Mouse (Mus musculus) CH12.LX (cell line): ENCODE data around the gene Cfl2. TPM values are rescaled to one million over a fixed set of nuclear protein-coding genes. Genes with fewer than 3 reads are reported as not detected.

Experiments
- DNase-seq: peaks from one replicate; pipeline ENCODE4 v3.0.0-alpha.2; 2013; ENCODE audit errors: extremely low read depth
- H3K27ac ChIP-seq: 2 replicates; pipeline ENCODE4 v1.5.1; 2012; ENCODE audit warnings: low read depth, mild to moderate bottlenecking, control low read depth, moderate library complexity; ENCODE audit not compliant: insufficient read depth
- H3K27me3 ChIP-seq: replicated peaks from 2 replicates; pipeline ENCODE3; 2012; ENCODE audit warnings: inconsistent platforms
- H3K36me3 ChIP-seq, 2 experiments: replicated peaks in 1 of 2; 2 replicates each; pipeline versions ENCODE3 to v1.6.1; 2012; ENCODE audit warnings: inconsistent platforms in 1 of 2, low read length in 1 of 2, mild to moderate bottlenecking in 1 of 2, mixed read lengths in 1 of 2, moderate library complexity in 1 of 2; ENCODE audit not compliant: control insufficient read depth in 1 of 2, insufficient read depth in 1 of 2
- H3K4me1 ChIP-seq, 2 experiments: 2 replicates each; pipeline ENCODE4 v1.6.1; 2012; ENCODE audit warnings: inconsistent platforms in 1 of 2, moderate library complexity in 1 of 2; ENCODE audit not compliant: insufficient read depth in 2 of 2, control insufficient read depth in 1 of 2
- H3K4me2 ChIP-seq: 2 replicates; pipeline ENCODE4 v1.6.1; 2012; ENCODE audit warnings: low read depth, mild to moderate bottlenecking, control low read depth; ENCODE audit not compliant: poor library complexity, insufficient read depth, severe bottlenecking
- H3K4me3 ChIP-seq, 3 experiments: fragments of 150-350 bp in 1 of 3; sonication (generic) in 1 of 3; replicated peaks in 1 of 3; 2 replicates each; pipeline versions ENCODE3 to v1.5.1; 2011 to 2012; ENCODE audit warnings: low read depth in 2 of 3, low read length in 2 of 3, mild to moderate bottlenecking in 2 of 3, moderate library complexity in 2 of 3, control low read depth in 1 of 3, improper control_type of control experiment in 1 of 3, inconsistent platforms in 1 of 3, mixed read lengths in 1 of 3; ENCODE audit not compliant: poor library complexity in 1 of 3
- H3K79me2 ChIP-seq: replicated peaks from 2 replicates; pipeline ENCODE4 v1.6.1; 2012; ENCODE audit warnings: mild to moderate bottlenecking, moderate library complexity; ENCODE audit not compliant: control insufficient read depth, poor library complexity, insufficient read depth, severe bottlenecking; ENCODE audit errors: extremely low read depth
- H3K9ac ChIP-seq: 2 replicates; pipeline ENCODE4 v1.6.1; 2012; ENCODE audit warnings: low read depth, mild to moderate bottlenecking, control low read depth, moderate library complexity; ENCODE audit not compliant: insufficient read depth
- H3K9me3 ChIP-seq: replicated peaks from 2 replicates; pipeline ENCODE3; 2012; ENCODE audit warnings: low read length, inconsistent platforms, mixed read lengths
- BHLHE40 ChIP-seq: IDR thresholded peaks from 2 replicates; pipeline ENCODE4 v1.6.1; 2011; ENCODE audit warnings: mild to moderate bottlenecking, low read depth, low read length, improper control_type of control experiment
- CHD2 ChIP-seq: IDR thresholded peaks from 2 replicates; pipeline ENCODE4 v1.6.1; 2011; ENCODE audit warnings: low read length, improper control_type of control experiment
- CTCF ChIP-seq, 2 experiments: IDR thresholded peaks in 1 of 2; conservative IDR thresholded peaks in 1 of 2; 2 replicates each; pipeline ENCODE4 v1.5.1; 2011 to 2012; ENCODE audit warnings: low read depth in 2 of 2, low read length in 2 of 2, improper control_type of control experiment in 1 of 2, inconsistent platforms in 1 of 2, mild to moderate bottlenecking in 1 of 2, moderate library complexity in 1 of 2
- E2F4 ChIP-seq: IDR thresholded peaks from 2 replicates; pipeline ENCODE4 v1.6.1; 2011; ENCODE audit warnings: low read depth, low read length, improper control_type of control experiment; ENCODE audit not compliant: insufficient replicate concordance
- ETS1 ChIP-seq: conservative IDR thresholded peaks from 2 replicates; pipeline ENCODE4 v1.6.1; 2012; ENCODE audit warnings: low read depth, mild to moderate bottlenecking, inconsistent platforms, low read length, improper control_type of control experiment, moderate library complexity
- HCFC1 ChIP-seq: IDR thresholded peaks from 2 replicates; pipeline ENCODE4 v1.6.1; 2012; ENCODE audit warnings: low read depth, mild to moderate bottlenecking, inconsistent platforms, low read length, improper control_type of control experiment
- IRF4 ChIP-seq: IDR thresholded peaks from 2 replicates; pipeline ENCODE4 v1.6.1; 2014; ENCODE audit warnings: low read depth, mild to moderate bottlenecking, inconsistent platforms, low read length, improper control_type of control experiment
- JUND ChIP-seq: conservative IDR thresholded peaks from 2 replicates; pipeline ENCODE4 v1.6.1; 2011; ENCODE audit warnings: low read depth, low read length, improper control_type of control experiment
- KAT2A ChIP-seq: IDR thresholded peaks from 2 replicates; pipeline ENCODE4 v1.6.1; 2012; ENCODE audit warnings: low read length, improper control_type of control experiment, inconsistent platforms; ENCODE audit not compliant: insufficient replicate concordance
- MAFK ChIP-seq: IDR thresholded peaks from 2 replicates; pipeline ENCODE4 v1.6.1; 2011; ENCODE audit warnings: low read length, improper control_type of control experiment; ENCODE audit not compliant: insufficient replicate concordance
- MEF2A ChIP-seq: IDR thresholded peaks from 2 replicates; pipeline ENCODE4 v1.6.1; 2014; ENCODE audit warnings: low read depth, mild to moderate bottlenecking, inconsistent platforms, low read length, improper control_type of control experiment, borderline replicate concordance
- MYC ChIP-seq: IDR thresholded peaks from 2 replicates; pipeline ENCODE4 v1.6.1; 2011; ENCODE audit warnings: low read depth, mild to moderate bottlenecking, improper control_type of control experiment, low read length
- NRF1 ChIP-seq: IDR thresholded peaks from 2 replicates; pipeline ENCODE4 v1.6.1; 2014; ENCODE audit warnings: low read depth, mild to moderate bottlenecking, inconsistent platforms, low read length, improper control_type of control experiment, moderate library complexity
- PAX5 ChIP-seq: IDR thresholded peaks from 2 replicates; pipeline ENCODE4 v1.6.1; 2012; ENCODE audit warnings: low read length, inconsistent platforms, mixed read lengths
- POLR2AphosphoS2 ChIP-seq: IDR thresholded peaks from 2 replicates; pipeline ENCODE4 v1.6.1; 2011; ENCODE audit warnings: low read depth, low read length, improper control_type of control experiment
- RAD21 ChIP-seq: IDR thresholded peaks from 2 replicates; pipeline ENCODE4 v1.6.1; 2011; ENCODE audit warnings: low read depth, mild to moderate bottlenecking, low read length, improper control_type of control experiment, moderate library complexity
- UBTF ChIP-seq: IDR thresholded peaks from 2 replicates; pipeline ENCODE4 v1.6.1; 2012; ENCODE audit warnings: low read depth, mild to moderate bottlenecking, inconsistent platforms, low read length, improper control_type of control experiment, moderate library complexity
- USF1 ChIP-seq: IDR thresholded peaks from 2 replicates; pipeline ENCODE4 v1.6.1; 2014; ENCODE audit warnings: low read depth, mild to moderate bottlenecking, inconsistent platforms, low read length, improper control_type of control experiment
- USF2 ChIP-seq: conservative IDR thresholded peaks from 2 replicates; pipeline ENCODE4 v1.6.1; 2011; ENCODE audit warnings: low read depth, low read length, improper control_type of control experiment
- ZNF384 ChIP-seq: IDR thresholded peaks from 2 replicates; pipeline ENCODE4 v1.6.1; 2012; ENCODE audit warnings: low read depth, low read length, improper control_type of control experiment, inconsistent platforms
- dilution Hi-C: fragments of 300-500 bp; cut with MboI; formaldehyde crosslinking; loops from 2 replicates; pipeline ENCODE4 v1.14.3; 2020; ENCODE audit warnings: low sequenced_read_pairs; ENCODE audit not compliant: extremely low pct_unique_long_range_greater_than_20kb, extremely low pct_ligation_motif_present
- in situ Hi-C: fragments of 300-500 bp; cut with MboI; formaldehyde crosslinking; loops from 3 replicates; pipeline ENCODE4 v1.14.3; 2019; ENCODE audit warnings: low sequenced_read_pairs, low pct_ligation_motif_present, low pct_unique_long_range_greater_than_20kb, mixed read lengths
- polyA plus RNA-seq: library from polyadenylated mRNA; unstranded; fragments of >175 nt; gene quantifications from 2 replicates; pipeline ENCODE4 v1.2.1, GENCODE M21; 2012; ENCODE audit warnings: low read depth; ENCODE audit not compliant: insufficient read length
- total RNA-seq, 2 experiments: library from RNA; depleted of rRNA; stranded (reverse); fragments of 300-350 nt in 1 of 2; fragments of >200 nt in 1 of 2; gene quantifications; 2 replicates each; pipeline ENCODE4 v1.2.3; 2012 to 2014

Cfl2 gene
- total and polyA plus RNA-seq, 3 experiments: 6.1 to 25.2 (median 13.8) TPM

- Histone ChIP-seq H3K9me3 (no peaks in the 10 kb centered on the region), H3K9ac (no peak overlapping the region), H3K79me2 (no peaks in the 10 kb centered on the region), H3K36me3 (no peaks in the 10 kb centered on the region), H3K27me3 (no peaks in the 10 kb centered on the region), H3K4me3 (no peak overlapping the region), H3K27ac (no peak overlapping the region), H3K4me2 (no peak overlapping the region)
- dilution Hi-C loops: no loop called here
- no peak for TF ChIP-seq USF2
- TF ChIP-seq MEF2A: no peak
- TF ChIP-seq E2F4: no peak
- TF ChIP-seq, all 38 proteins: peak for 0
- peaks cover 0 to 6% of the 10 kb centered on the region in 2 experiments; a peak in 1 of 4 replicates for H3K4me1 ChIP-seq
- in situ Hi-C loops: loop anchor here (5.0 kb wide), 1 partner anchor 40 kb away; no protein-coding TSS in a partner anchor
- DNase-seq: no peak
Observed at GRCm38 (mm10) chr12:54876879-54877278, 14.2 kb upstream of the Cfl2 start.

GRCm38 (mm10) chr12:54874711-54875110 is 12.0 kb upstream of the Cfl2 start:
- H3K79me2 ChIP-seq: no peaks in the 10 kb centered on the region
- H3K27me3 ChIP-seq: no peaks in the 10 kb centered on the region
- H3K9me3 ChIP-seq: no peaks in the 10 kb centered on the region
- no peak for DNase-seq
- H3K4me2 ChIP-seq: no peak overlapping the region
- H3K4me3 ChIP-seq: no peak overlapping the region
- H3K27ac ChIP-seq: no peak overlapping the region
- H3K36me3 ChIP-seq: no peaks in the 10 kb centered on the region
- no peak overlapping the region for H3K9ac ChIP-seq
- dilution Hi-C loops: no loop called here
- H3K4me1 ChIP-seq: peaks cover 0 to 6% of the 10 kb centered on the region in 2 experiments; a peak in 1 of 4 replicates
- TF ChIP-seq MAFK (no peak), HCFC1 (no peak), USF1 (no peak), UBTF (no peak), JUND (no peak), CTCF (conservative IDR thresholded peaks at IDR 0.05 in 1 of 2, IDR thresholded peaks at IDR 0.05 in 1 of 2; ENCODE audit: low read depth in 2 of 2, low read length in 2 of 2) (no peak), CHD2 (no peak), KAT2A (no peak), MEF2A (no peak), RAD21 (no peak), IRF4 (no peak), NRF1 (no peak), PAX5 (no peak), POLR2AphosphoS2 (no peak), MYC (no peak), USF2 (no peak), ZNF384 (no peak), BHLHE40 (no peak), ETS1 (no peak)
- TF ChIP-seq, all 38 proteins: peak for 0
- in situ Hi-C loops: loop anchor here (5.0 kb wide), 1 partner anchor 37 kb away; no protein-coding TSS in a partner anchor
